Mouse (Mus musculus) testis, adult 2 months (tissue): Measurements from ENCODE around the gene Pxylp1. TPM values are rescaled to one million over a fixed set of nuclear protein-coding genes. Genes with fewer than 3 reads are reported as not detected.

ENCODE experiments used
- H3K27ac ChIP-seq: fragments of 200-500 bp; 2 replicates; pipeline ENCODE4 v1.5.1; 2012; ENCODE audit warnings: low read depth, low read length; ENCODE audit not compliant: control insufficient read depth, insufficient read depth
- H3K27me3 ChIP-seq: fragments of 200-500 bp; 2 replicates; pipeline ENCODE4 v1.6.1; 2012; ENCODE audit warnings: mild to moderate bottlenecking, low read length, moderate library complexity; ENCODE audit not compliant: control insufficient read depth, insufficient read depth
- H3K36me3 ChIP-seq: fragments of 200-500 bp; 2 replicates; pipeline ENCODE4 v1.6.1; 2012; ENCODE audit warnings: mild to moderate bottlenecking, low read length; ENCODE audit not compliant: control insufficient read depth, insufficient read depth
- H3K4me1 ChIP-seq: fragments of 200-500 bp; 2 replicates; pipeline ENCODE4 v1.6.1; 2012; ENCODE audit warnings: low read length; ENCODE audit not compliant: control insufficient read depth, insufficient read depth
- H3K4me3 ChIP-seq: fragments of 200-500 bp; 2 replicates; pipeline ENCODE4 v1.5.1; 2012; ENCODE audit warnings: low read depth, mild to moderate bottlenecking, low read length, moderate library complexity, mixed read lengths; ENCODE audit not compliant: control insufficient read depth
- CTCF ChIP-seq: fragments of 200-500 bp; IDR thresholded peaks from 2 replicates; pipeline ENCODE4 v1.5.1; 2012; ENCODE audit warnings: low read depth, mild to moderate bottlenecking, inconsistent platforms, low read length, moderate library complexity; ENCODE audit not compliant: control insufficient read depth, insufficient read depth, insufficient replicate concordance
- POLR2A ChIP-seq: fragments of 200-500 bp; IDR thresholded peaks from 2 replicates; pipeline ENCODE4 v1.6.1; 2012; ENCODE audit warnings: low read depth, mild to moderate bottlenecking, inconsistent platforms, low read length, moderate library complexity; ENCODE audit not compliant: control insufficient read depth
- polyA plus RNA-seq: library from polyadenylated mRNA; depleted of rRNA; stranded (reverse); fragments of >200 nt; gene quantifications from 2 replicates; pipeline ENCODE4 v1.2.3, GENCODE M21; 2012

The Pxylp1 gene
- polyA plus RNA-seq, 1 experiment = 3.7 TPM

DNA sequence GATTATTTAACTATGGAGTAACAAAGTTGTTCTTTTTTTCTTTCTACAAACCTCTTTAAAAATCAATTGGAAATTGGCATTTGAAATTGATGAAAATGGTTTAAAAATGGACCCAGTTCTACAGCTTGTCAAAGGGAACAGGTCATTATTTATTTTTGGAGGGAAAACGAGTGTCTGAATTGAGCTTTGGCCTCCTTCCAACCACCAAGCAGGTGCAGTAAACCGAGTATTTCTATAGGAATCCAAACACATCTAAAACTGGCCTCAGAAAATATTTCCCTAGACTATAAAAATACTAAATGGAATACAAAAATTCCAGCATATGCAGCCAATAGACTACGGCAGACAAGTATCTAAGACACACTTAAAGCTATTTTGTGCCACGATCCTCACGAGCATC is 68.9 kb downstream of the Pxylp1 start:
- no peak overlapping the region for H3K4me3 ChIP-seq
- 0 out of 2 replicates have a peak overlapping the region, but pooled peaks have one; percentile 43 for H3K27ac ChIP-seq
- H3K36me3 ChIP-seq = no peaks in the 10 kb centered on the region
- no peaks in the 10 kb centered on the region for H3K4me1 ChIP-seq
- TF ChIP-seq CTCF = no peak
- no peak for TF ChIP-seq POLR2A
- H3K27me3 ChIP-seq = no peaks in the 10 kb centered on the region

DNA sequence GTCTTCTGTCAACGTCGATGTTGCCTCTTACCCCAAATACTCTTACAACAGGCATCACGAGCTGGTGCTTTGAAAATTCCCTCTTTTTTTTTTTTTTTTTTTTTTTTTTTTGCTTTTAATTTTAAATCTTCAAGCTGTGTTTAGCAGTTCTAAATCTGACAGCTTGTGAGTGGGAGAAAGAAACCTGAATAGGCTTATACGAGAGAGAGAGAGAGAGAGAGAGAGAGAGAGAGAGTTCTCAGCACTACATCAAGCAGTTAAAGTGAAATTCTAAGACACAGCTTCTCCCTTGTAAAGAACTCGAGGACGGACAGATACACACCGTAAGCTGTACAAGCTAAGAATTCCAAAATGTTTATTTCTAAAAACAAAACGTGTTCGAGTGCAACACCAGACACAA is 69.5 kb downstream of the Pxylp1 start:
- no peaks in the 10 kb centered on the region for H3K36me3 ChIP-seq
- no peak overlapping the region for H3K27ac ChIP-seq
- H3K4me3 ChIP-seq = no peak overlapping the region
- H3K27me3 ChIP-seq = no peaks in the 10 kb centered on the region
- no peak for TF ChIP-seq POLR2A
- TF ChIP-seq CTCF = no peak
- H3K4me1 ChIP-seq = no peaks in the 10 kb centered on the region

DNA sequence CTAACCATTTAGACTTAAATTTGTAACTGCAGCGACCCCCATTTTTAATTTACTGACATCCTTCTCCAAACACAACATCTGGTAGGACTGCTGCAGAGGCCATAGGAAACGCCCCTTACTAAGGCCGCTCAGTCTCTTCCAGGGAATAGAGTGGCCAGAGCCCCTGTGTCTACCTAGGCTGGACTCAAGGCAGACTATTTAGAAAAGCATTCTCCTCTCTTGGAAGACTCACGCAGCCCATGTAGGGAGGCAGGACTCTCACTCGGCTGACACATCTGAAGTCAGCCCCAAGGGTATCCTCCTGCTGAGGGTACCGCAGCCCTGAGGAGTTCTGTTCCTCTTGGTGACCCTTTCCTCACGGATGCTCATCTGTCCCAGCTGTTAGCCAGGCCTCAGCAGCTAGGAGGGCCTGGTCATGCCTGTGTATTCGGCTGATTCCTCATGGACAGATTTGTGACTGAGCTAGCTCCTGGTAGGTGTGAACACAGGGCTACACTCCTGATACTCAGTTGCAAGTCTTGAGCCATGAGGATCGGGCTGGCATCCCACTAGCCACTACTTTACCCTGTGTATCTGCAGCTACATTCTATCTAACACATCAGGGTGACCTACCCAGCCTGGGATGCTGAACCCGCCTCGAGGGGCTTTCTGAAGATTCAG is 73.5 kb downstream of the Pxylp1 start:
- no peaks in the 10 kb centered on the region for H3K27me3 ChIP-seq
- H3K27ac ChIP-seq = no peak overlapping the region
- H3K4me3 ChIP-seq = no peak overlapping the region
- H3K4me1 ChIP-seq = no peaks in the 10 kb centered on the region
- no peak for TF ChIP-seq POLR2A
- no peak for TF ChIP-seq CTCF
- H3K36me3 ChIP-seq = no peaks in the 10 kb centered on the region

DNA sequence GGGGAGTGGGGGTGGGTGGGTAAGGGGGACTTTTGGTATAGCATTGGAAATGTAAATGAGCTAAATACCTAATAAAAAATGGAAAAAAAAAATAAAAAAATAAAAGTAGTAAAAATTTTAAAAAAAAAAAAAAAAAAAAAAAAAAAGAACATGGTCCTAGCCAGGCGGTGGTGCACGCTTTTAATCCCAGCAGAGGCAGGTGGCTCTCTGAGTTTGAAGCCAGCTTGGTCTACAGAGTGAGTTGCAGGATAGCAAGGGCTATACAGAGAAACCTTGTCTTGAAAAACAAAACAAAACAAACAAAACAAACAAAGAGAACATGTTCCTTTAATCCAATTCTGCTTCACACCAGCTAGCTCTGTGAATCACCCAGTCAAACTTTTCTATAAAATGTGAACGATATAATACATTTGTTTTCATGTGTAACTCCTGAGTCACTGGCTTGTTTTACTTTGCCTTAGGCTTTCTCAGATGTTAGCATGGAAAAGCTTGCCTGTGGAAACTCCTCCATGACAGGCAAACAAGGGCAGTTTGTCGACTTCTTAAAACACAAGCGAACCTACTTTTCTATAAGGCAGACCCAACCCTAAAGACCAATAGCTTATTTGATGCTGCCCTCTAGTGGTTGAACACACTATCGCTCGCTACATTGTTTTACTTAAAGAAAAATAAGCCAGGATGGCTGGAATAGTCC is 74.2 kb downstream of the Pxylp1 start:
- Histone ChIP-seq H3K27ac (no peak overlapping the region), H3K4me1 (no peaks in the 10 kb centered on the region; the same call in 1 of the 2 replicates), H3K27me3 (no peaks in the 10 kb centered on the region), H3K36me3 (no peaks in the 10 kb centered on the region), H3K4me3 (no peak overlapping the region)
- TF ChIP-seq POLR2A (no peak), CTCF (no peak; the same call in 1 of the 2 replicates)

DNA sequence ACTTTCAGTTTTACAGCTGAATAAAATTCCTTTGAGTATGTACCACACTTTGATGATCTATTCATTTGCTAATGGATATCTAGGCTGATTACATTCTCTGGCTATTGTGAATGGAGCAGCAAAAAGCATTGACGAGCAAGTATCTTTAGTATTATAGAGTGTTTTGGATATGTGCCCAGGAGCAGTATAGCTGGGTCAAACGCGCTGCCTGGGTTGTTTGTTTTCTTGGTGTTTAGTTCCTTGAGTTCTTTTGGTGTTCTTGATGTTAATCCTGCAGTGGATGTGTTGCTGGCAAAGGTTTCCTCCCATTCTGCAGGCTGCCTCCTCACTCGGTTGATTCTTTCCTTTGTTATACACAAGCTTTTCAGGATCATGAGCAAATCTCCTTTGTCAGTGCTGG is 80.5 kb downstream of the Pxylp1 start:
- no peak overlapping the region for H3K27ac ChIP-seq
- no peaks in the 10 kb centered on the region for H3K27me3 ChIP-seq
- no peaks in the 10 kb centered on the region for H3K36me3 ChIP-seq
- TF ChIP-seq CTCF (no peak), POLR2A (no peak)
- no peak overlapping the region for H3K4me3 ChIP-seq
- H3K4me1 ChIP-seq = no peaks in the 10 kb centered on the region; the same call in 1 of the 2 replicates

DNA sequence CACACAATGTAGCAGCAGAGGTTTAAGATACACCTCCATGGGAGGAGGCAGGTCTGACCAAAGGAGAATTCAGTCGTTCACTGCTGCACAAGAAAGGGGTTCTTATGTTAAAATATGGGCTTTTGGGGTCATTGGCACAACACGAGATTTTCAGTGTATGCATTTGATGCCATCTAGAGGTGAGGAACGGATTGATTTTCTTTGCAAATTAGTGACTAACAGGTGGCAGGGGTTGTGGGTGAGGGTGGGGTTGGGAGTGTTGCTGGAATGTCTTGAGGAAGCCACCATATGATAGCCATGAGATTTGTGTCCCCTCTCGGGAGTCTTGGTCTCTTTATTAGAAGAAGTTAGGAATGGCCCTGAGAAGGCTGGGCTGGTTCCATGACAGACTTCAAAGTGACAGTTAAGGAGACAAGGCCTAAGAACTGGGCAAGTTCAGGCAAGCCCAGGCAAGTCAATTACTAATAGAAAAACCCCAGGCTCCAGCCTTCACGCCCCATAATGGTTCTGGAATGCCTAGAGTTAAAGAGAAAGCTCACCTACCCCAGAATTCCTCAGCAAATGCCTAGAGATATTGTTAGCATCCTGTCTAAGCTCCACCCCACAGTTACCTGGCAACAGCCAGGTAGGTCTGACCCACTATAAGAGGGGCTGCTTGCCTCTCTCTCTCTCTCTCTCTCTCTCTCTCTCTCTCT is 92.2 kb downstream of the Pxylp1 start:
- no peak overlapping the region for H3K27ac ChIP-seq

DNA sequence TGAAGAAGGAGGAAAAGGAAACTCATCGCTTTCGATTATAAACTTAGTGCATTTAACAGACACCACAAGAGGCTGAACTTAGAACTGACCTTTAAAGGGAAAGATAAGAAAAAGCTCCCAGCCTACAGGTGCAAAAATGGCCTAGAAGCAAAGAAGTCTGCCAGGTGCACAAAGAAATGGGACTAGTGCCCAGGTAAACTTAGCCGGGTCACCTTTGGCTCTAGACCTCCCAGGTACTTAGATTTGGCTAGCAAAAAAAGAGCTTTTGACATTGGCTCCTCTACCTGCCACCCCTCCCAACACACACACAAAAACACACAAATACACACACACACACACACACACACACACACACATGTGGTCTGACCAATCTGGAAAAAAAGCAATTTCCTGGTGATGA is 95.2 kb downstream of the Pxylp1 start:
- TF ChIP-seq CTCF (no peak), POLR2A (no peak)
- no peaks in the 10 kb centered on the region for H3K27me3 ChIP-seq
- H3K4me3 ChIP-seq = no peak overlapping the region
- H3K4me1 ChIP-seq = peaks cover 5% of the 10 kb centered on the region
- no peaks in the 10 kb centered on the region for H3K36me3 ChIP-seq
- no peak overlapping the region for H3K27ac ChIP-seq

More for the DNA sequence above, 92.2 kb downstream of the Pxylp1 start:
- no peak for TF ChIP-seq POLR2A
- TF ChIP-seq CTCF = no peak
- Histone ChIP-seq H3K4me1 (peaks cover 7% of the 10 kb centered on the region), H3K4me3 (peak overlapping the region; percentile 17), H3K27me3 (no peaks in the 10 kb centered on the region), H3K36me3 (no peaks in the 10 kb centered on the region)
